Mouse (Mus musculus) ZHBTc4 (cell line): Measurements from ENCODE around the gene Tmem169.
A peak's percentile ranks its signal among the peaks of the same experiment; 100 is the strongest.
"Not testable (repeated sequence)": the region's sequence is repeated elsewhere in the genome, so short reads cannot be mapped to it uniquely, and the experiment has no call there.

Source experiments
- DNase-seq: peaks from one replicate; pipeline ENCODE4 v3.0.0-alpha.2; 2011; ENCODE audit warnings: low read depth, low spot score

Tmem169 gene

DNA sequence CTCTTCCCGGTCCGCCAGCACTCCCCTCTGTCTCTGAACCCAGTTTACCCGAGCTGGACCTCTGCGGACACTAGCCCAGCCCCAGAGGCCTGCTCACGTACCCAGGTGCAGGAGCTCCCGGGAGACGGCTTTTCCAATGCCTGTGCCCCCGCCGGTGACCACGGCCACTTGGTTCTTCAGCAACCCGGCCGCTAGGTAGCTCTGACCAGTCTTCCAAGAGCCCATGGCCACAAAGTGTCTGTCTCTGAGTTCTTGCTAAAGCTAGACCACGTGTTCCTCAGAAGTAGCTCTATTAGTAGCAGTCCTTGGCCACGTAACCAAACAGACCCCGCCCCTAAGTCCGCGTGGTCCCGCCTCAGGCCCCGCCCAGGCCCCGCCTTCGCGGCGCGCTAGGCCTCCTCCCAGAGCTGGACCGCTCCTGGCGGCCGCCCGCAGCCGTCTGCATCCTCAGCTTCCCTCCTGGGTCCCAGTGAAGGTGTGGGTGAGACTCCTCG lies at the start of gene Tmem169, which contains the start of gene Pecr:
Tmem169 (plus strand) TSS at position 378 of the 494 bp plus-strand sequence.
Pecr (minus strand) TSS at position 323 of the 494 bp plus-strand sequence.
- peak; percentile 96 for DNase-seq

DNA sequence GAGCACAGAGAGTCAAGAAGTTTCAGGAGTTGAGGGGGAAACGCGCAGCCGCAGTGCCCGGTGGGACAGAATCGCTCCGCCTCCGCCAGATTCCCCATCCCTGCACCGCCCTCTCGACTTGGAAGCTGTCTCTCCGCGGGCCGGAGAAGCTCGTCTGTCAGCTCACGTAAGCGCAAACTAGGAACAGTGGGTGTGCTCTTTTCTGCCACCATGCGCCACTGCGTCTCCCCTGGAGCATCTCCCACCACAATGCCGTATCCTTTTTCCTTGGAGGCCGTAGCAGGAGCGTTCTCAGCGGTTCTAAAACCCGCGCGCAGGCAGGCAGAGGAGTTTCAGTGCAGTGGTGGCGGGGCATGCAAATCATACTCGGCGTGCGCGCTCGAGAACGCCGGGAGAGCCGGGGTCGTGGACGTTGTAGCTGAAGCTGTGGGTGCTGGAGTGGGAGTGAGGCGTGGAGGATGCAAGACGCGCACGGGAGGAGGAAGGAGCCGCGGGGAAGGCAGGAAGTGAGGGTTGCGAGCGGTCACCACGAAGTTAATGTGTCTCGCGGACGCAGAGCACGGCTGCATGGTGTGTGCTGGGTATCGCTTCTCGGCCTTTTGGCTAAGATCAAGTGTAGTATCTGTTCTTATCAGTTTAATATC lies 47.7 kb upstream of the Tmem169 start:
- DNase-seq = peak; percentile 95

- peak; percentile 61 for DNase-seq
Observed at GRCm38 (mm10) chr1:72237007-72237775, 47.0 kb upstream of the Tmem169 start.

- peak; percentile 59 for DNase-seq
Observed at GRCm38 (mm10) chr1:72238016-72238580, 46.1 kb upstream of the Tmem169 start.

GRCm38 (mm10) chr1:72239113-72239512 lies 45.1 kb upstream of the Tmem169 start:
- DNase-seq = not testable (repeated sequence)

DNA sequence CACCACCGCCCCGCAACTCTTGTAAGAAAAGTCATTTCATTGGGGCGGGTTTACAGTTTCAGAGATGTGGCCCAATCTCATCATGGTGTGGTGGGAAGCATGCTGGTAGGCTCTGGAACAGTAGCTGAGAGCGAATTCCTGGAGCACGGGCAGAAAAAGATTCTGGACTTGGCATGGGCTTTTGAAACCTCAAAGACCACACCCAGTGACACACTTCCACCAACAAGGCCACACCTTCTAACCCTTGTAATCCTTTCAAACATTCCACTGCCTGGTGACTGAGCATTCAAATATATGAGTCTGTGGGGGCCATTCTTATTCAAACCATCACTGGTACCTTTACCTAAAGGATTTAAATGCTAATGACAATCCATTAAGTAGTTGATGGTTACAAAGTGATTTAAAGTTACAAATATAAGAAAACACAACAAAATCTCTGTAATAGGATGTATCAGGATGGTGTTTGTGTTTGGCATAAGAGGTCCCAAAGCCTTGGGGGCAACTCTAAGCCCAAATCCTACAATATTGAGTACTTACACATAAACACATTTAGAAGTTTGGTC lies 41.5 kb upstream of the Tmem169 start:
- DNase-seq = peak; percentile 83

- peak; percentile 100 for DNase-seq
Observed at GRCm38 (mm10) chr1:72243656-72244316, 40.4 kb upstream of the Tmem169 start.

DNA sequence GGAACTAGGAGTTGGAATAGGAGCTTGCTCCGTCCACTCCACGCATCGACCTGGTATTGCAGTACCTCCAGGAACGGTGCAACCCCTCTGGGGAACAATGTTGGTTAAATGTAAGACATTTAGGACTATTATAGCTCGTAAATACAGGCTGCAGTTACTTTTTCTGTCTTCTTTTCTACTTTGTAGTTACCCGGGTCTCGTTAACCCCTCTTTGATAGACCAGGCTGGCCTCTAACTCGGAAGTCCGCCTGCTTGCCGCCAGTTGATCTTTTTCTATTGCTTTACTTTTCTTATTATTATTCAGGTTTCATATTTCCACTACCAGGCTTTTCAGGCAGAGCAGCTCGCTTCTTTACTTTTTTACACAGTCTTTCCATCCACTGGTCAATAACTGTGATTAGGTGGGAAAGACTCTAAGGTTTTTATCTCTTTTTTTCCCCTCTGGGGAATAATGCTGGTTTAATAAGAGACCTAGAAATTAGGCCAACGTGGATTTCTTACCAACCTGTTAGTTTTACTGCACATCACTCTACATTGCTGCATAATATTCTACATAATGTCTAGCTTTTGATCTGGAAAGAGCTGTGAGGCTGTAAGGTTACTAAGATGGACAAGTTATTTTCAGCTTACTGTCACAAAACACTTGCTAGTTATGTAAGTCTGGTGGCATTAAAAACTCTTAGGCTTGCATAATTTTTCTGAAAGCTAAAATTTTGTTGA lies 39.7 kb upstream of the Tmem169 start:
- DNase-seq = peak; percentile 89

- peak; percentile 57 for DNase-seq
Observed at GRCm38 (mm10) chr1:72248226-72248737, 35.9 kb upstream of the Tmem169 start.

DNA sequence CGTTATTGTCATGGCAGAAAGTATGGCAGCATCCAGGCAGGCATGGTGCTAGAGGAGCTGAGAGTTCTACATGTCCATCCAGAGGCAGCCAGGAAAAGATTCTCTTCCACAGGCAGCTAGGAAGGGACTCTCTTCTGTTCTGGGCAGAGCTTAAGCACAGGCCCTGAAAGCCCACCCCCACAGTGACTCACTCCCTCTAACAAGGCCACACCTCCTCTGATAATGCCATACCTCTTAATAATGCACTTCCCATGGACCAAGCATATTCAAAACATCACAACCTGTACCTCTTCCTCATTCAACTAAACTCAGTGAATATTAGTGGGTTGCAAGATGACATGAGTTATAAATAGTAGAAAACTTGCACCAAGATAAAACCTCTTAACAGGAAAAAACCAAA lies 32.4 kb upstream of the Tmem169 start:
- no peak for DNase-seq

- DNase-seq = peak; percentile 44
Observed at GRCm38 (mm10) chr1:72253881-72254491, 30.2 kb upstream of the Tmem169 start.

- DNase-seq = peak; percentile 98
Observed at GRCm38 (mm10) chr1:72254545-72255061, 29.6 kb upstream of the Tmem169 start.

DNA sequence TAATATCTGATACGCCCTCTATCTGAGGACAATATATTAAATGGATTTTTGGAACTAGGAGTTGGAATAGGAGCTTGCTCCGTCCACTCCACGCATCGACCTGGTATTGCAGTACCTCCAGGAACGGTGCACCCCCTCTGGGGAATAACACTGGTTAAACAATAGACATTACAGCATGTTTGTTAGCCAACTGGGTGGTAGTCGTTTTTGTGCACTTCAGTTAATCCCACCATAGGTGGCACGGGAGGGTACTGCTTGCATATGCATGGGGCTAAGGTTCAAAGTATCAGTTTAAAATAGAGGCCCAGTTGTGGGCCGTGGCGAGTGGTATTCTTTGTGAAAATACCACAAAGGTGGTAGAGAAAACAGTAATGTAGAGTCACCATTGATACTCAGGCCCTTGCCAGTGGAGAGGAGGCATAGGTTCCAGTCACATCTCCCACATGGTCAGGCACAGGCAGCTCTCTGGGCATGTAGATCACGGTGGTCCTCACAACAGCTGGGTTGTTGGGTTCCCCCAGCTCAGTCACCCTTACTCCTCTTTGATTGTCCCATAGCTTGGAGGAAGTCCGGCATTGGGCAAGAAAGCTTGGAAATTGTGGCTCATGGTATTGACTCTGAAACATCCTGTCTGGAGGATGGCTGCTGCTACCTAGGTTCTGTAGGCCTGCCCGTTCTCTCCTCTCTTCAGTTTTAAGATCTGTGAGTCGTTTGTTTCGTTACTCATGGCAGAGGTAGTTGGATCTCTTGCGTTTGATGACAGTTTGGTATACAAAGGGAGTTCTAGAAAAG lies 28.9 kb upstream of the Tmem169 start:
- peak; percentile 95 for DNase-seq

GRCm38 (mm10) chr1:72255854-72256175 lies 28.4 kb upstream of the Tmem169 start:
- no peak for DNase-seq

- DNase-seq = peak; percentile 25
Observed at GRCm38 (mm10) chr1:72256381-72257256, 27.6 kb upstream of the Tmem169 start.

GRCm38 (mm10) chr1:72263099-72263498 lies 21.1 kb upstream of the Tmem169 start:
- no peak for DNase-seq

DNA sequence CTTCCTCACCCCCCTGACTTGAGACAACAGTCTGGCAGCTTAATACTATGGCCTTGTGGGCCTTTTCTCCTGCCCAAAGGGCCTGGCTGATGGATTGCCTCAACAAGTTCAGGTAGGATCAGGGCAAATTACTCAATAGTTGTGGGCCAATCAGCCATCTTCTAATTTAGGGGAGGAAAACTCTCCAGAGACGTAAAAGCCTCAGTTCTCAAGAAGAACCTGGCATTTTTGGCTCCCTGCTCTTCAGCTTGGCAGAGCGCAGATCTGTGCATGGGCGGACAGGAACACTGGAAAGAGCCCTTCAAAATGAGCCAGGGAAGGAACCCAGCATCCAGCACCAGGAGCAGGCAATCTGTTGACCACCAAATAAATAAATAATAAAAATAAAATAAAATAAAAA lies 6.1 kb upstream of the Tmem169 start:
- no peak for DNase-seq

DNA sequence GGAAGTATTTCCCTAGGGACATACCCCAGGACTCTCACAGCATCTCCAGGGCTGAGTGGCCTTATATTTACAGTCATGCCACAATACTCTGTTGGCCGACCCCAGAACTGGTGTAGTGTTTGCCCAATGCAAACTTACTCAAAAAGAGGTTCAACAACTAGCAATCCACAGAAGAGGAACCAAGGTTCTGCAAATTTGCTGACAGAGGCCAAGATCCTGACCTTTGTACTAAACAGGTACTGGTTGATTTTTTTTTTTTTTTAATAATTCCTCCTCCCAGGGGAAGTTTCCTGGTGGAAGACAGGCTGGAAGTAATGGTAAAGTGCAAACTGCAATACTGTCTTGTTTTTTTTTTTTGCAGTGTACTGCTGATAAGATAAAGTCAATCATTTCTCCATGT lies 1.6 kb upstream of the Tmem169 start:
- DNase-seq = no peak
